In genomic region chr9:45321465-45321864, GRCm38 (mm10) we compare ENCODE assay signal across 15 mouse cellular contexts. TPM values are rescaled to one million over a fixed set of nuclear protein-coding genes. Genes with fewer than 3 reads are reported as not detected.
"Had no signal": no experiment of that assay in that cellular context is flagged by ENCODE, and none has a peak within 500 bp of the region (broad histone marks: within the 10 kb centered on the region; RNA-seq: fewer than 3 reads in every experiment).

No protein-coding gene starts in this region.

- H3K9me3 ChIP-seq: limb, embryonic 12.5 days; midbrain, embryonic 15.5 days; neural tube, embryonic 13.5 days had no signal

- H3K4me1 ChIP-seq: limb, embryonic 12.5 days; midbrain, embryonic 15.5 days; neural tube, embryonic 13.5 days had no signal

- DNase-seq: kidney, adult 8-10 months; kidney, postnatal 25 days; liver; lung, postnatal 4 days; right cerebral cortex, adult 18-20 months; right cerebral cortex, postnatal 25 days; thymus, postnatal 4 days had no signal

- ATAC-seq: midbrain, embryonic 15.5 days had no signal

- H3K4me3 ChIP-seq: limb, embryonic 12.5 days; midbrain, embryonic 15.5 days; neural tube, embryonic 13.5 days had no signal

- H3K27ac ChIP-seq: limb, embryonic 12.5 days; liver, embryonic 14.5 days; midbrain, embryonic 15.5 days; neural tube, embryonic 13.5 days had no signal

- H3K4me2 ChIP-seq: limb, embryonic 12.5 days; midbrain, embryonic 11.5 days; midbrain, embryonic 15.5 days; neural tube, embryonic 13.5 days had no signal

- H3K9ac ChIP-seq: limb, embryonic 12.5 days; liver, embryonic 14.5 days; midbrain, embryonic 15.5 days; neural tube, embryonic 13.5 days had no signal

- H3K27me3 ChIP-seq: midbrain, embryonic 15.5 days; neural tube, embryonic 13.5 days had no signal

- H3K36me3 ChIP-seq: limb, embryonic 12.5 days; midbrain, embryonic 15.5 days; neural tube, embryonic 13.5 days had no signal

RNA-seq across cellular contexts. Expression of gene Tmprss13, which starts 2.6 kb away (rescaled TPM):
- total RNA-seq: layer of hippocampus, postnatal 25 days; left cerebral cortex, adult 8-10 months; left cerebral cortex, postnatal 25 days had no signal
- polyA plus RNA-seq: liver, embryonic 14.5 days; midbrain, embryonic 11.5 days; midbrain, embryonic 15.5 days; neural tube, embryonic 13.5 days had no signal
